Mouse (Mus musculus) central nervous system, embryonic 18 days (tissue): ENCODE results near the gene Esr2. TPM values are rescaled to one million over a fixed set of nuclear protein-coding genes. Genes with fewer than 3 reads are reported as not detected.

ENCODE experiments used
- polyA plus RNA-seq: library from polyadenylated mRNA; depleted of rRNA; stranded (reverse); fragments of >200 nt; gene quantifications from 2 replicates; pipeline ENCODE4 v1.2.3, GENCODE M21; 2012; rRNA removed

Esr2 gene
- polyA plus RNA-seq, result 0.31 TPM in 2 replicates

DNA sequence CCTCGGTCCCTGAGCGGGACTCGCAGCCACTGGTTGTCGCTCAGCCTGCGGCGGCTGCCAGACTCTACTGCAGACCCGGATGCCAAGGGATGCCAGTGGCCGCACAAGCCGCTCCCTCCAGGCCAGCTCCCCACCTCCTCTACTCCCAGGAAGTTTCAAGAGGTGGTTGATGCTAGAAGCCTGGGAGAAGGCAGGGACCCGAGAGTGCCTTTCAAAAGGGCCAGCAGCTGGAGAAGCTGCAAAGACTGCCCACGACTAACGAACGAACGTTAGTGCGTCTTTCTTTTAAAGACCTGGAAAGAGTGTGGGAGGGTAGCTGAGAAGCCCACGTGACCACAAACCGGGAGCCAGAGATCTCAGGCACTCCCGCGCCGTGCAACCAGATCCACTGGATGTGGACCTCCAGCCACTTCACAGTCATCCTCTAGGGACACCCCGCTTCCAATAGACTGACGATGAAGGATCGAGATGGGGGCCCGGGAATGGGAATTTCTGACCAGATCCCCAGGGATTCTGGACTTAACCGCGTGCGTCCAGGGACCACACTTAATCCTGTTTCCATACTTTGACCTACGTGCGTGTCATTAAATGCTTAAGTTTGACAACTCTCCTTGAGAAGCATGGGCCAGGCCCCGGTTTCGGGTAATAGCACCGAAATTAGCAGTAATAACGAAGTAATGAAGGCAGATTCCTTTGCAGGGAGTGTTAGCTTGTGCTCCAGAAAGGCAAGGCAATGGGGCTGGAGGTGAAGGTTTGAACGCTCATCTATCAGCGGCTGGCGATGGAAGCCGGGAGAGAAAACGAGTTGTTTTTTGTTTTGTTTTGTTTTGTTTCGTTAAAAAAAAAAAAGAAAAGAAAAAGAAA, at the start of gene Esr2:
Gene Esr2, minus strand, starts transcription at position 260 of the 864 bp plus-strand sequence.

Other genes starting within 250 kb of the Esr2 start
- gene Tex21, start 69.5 kb upstream of the Esr2 start, polyA plus RNA-seq, result not detected in 2 replicates
- gene Mthfd1, start 78.0 kb upstream of the Esr2 start, polyA plus RNA-seq, result 31.9 and 32.7 TPM in 2 replicates
- gene Akap5, start 147.6 kb upstream of the Esr2 start, polyA plus RNA-seq, result 12.5 and 12.6 TPM in 2 replicates
- gene Zbtb25, start 192.3 kb upstream of the Esr2 start, polyA plus RNA-seq, result 18.7 and 19.4 TPM in 2 replicates
- 2.8 and 3.1 TPM in 2 replicates for gene Zbtb1, start 193.0 kb upstream of the Esr2 start, polyA plus RNA-seq
- 6.7 and 6.8 TPM in 2 replicates for gene Hspa2, start 226.9 kb upstream of the Esr2 start, polyA plus RNA-seq
- 0.70 and 1.3 TPM in 2 replicates for gene Ppp1r36, start 240.3 kb upstream of the Esr2 start, polyA plus RNA-seq